Mouse (Mus musculus): ENCODE results near the gene Sgcd. TPM values are rescaled to one million over a fixed set of nuclear protein-coding genes. Genes with fewer than 3 reads are reported as not detected.
A peak's percentile ranks its signal among the peaks of the same experiment; 100 is the strongest.

Gene Sgcd
- polyA plus RNA-seq, 1 experiment from 2014 or later, result 1.2 TPM

- Histone ChIP-seq H3K36me3 (ENCODE audit: control insufficient read depth, insufficient read depth) (no peaks in the 10 kb centered on the region), H3K27ac (ENCODE audit: low read depth, low read length) (no peak overlapping the region), H3K4me1 (replicated peaks; ENCODE audit: control insufficient read depth, insufficient read depth, low read length) (no peaks in the 10 kb centered on the region), H3K9me3 (ENCODE audit: control insufficient read depth) (no peaks in the 10 kb centered on the region), H3K4me2 (replicated peaks; ENCODE audit: low read depth) (no peak overlapping the region), H3K9ac (ENCODE audit: low read depth, low read length) (no peak overlapping the region), H3K4me3 (ENCODE audit: low read depth, low read length) (no peak overlapping the region), H3K27me3 (replicated peaks; ENCODE audit: control insufficient read depth, insufficient read depth, low read length) (no peaks in the 10 kb centered on the region)
- no peak for ATAC-seq
- WGBS, result 53% methylated on average over 2 of the region's 2 CpGs
- TF ChIP-seq CTCF (IDR thresholded peaks at IDR 0.05; ENCODE audit: low read depth), result peak; percentile 65
These were observed 98.5 kb downstream of the Sgcd start for GRCm38 (mm10) chr11:47890315-47890714.

- WGBS, result 52% methylated on average over 3 of the region's 3 CpGs
These were observed 103.5 kb downstream of the Sgcd start for GRCm38 (mm10) chr11:47885310-47885709.

GRCm38 (mm10) chr11:47883545-47883944 is 105.2 kb downstream of the Sgcd start:
- Histone ChIP-seq H3K9me3 (ENCODE audit: control insufficient read depth) (no peaks in the 10 kb centered on the region), H3K4me3 (ENCODE audit: low read depth, low read length) (no peak overlapping the region), H3K27me3 (replicated peaks; ENCODE audit: control insufficient read depth, insufficient read depth, low read length) (no peaks in the 10 kb centered on the region), H3K4me1 (replicated peaks; ENCODE audit: control insufficient read depth, insufficient read depth, low read length) (no peaks in the 10 kb centered on the region), H3K36me3 (ENCODE audit: control insufficient read depth, insufficient read depth) (no peaks in the 10 kb centered on the region), H3K27ac (ENCODE audit: low read depth, low read length) (no peak overlapping the region), H3K4me2 (replicated peaks; ENCODE audit: low read depth) (no peak overlapping the region), H3K9ac (ENCODE audit: low read depth, low read length) (no peak overlapping the region)
- WGBS, result 76% methylated on average over 1 of the region's 1 CpGs
- no peak for ATAC-seq
- TF ChIP-seq CTCF (IDR thresholded peaks at IDR 0.05; ENCODE audit: low read depth), result no peak

More at GRCm38 (mm10) chr11:47885310-47885709, 103.5 kb downstream of the Sgcd start:
- no peaks in the 10 kb centered on the region for H3K36me3 ChIP-seq (ENCODE audit: control insufficient read depth, insufficient read depth)
- no peak for TF ChIP-seq CTCF (IDR thresholded peaks at IDR 0.05; ENCODE audit: low read depth)
- no peaks in the 10 kb centered on the region for H3K4me1 ChIP-seq (replicated peaks; ENCODE audit: control insufficient read depth, insufficient read depth, low read length)
- H3K27ac ChIP-seq (ENCODE audit: low read depth, low read length), result no peak overlapping the region
- H3K27me3 ChIP-seq (replicated peaks; ENCODE audit: control insufficient read depth, insufficient read depth, low read length), result no peaks in the 10 kb centered on the region
- no peak overlapping the region for H3K4me3 ChIP-seq (ENCODE audit: low read depth, low read length)
- no peaks in the 10 kb centered on the region for H3K9me3 ChIP-seq (ENCODE audit: control insufficient read depth)
- ATAC-seq, result no peak
- H3K9ac ChIP-seq (ENCODE audit: low read depth, low read length), result no peak overlapping the region
- no peak overlapping the region for H3K4me2 ChIP-seq (replicated peaks; ENCODE audit: low read depth)

GRCm38 (mm10) chr11:47876633-47877170 is 112.1 kb downstream of the Sgcd start:
- Histone ChIP-seq H3K9ac (ENCODE audit: low read depth, low read length) (no peak overlapping the region), H3K27me3 (replicated peaks; ENCODE audit: control insufficient read depth, insufficient read depth, low read length) (no peaks in the 10 kb centered on the region), H3K27ac (ENCODE audit: low read depth, low read length) (no peak overlapping the region), H3K9me3 (ENCODE audit: control insufficient read depth) (no peaks in the 10 kb centered on the region), H3K36me3 (ENCODE audit: control insufficient read depth, insufficient read depth) (no peaks in the 10 kb centered on the region), H3K4me3 (ENCODE audit: low read depth, low read length) (no peak overlapping the region), H3K4me1 (replicated peaks; ENCODE audit: control insufficient read depth, insufficient read depth, low read length) (no peaks in the 10 kb centered on the region), H3K4me2 (replicated peaks; ENCODE audit: low read depth) (no peak overlapping the region)
- TF ChIP-seq CTCF (IDR thresholded peaks at IDR 0.05; ENCODE audit: low read depth), result no peak
- WGBS, result 69% methylated on average over 5 of the region's 5 CpGs
- ATAC-seq, result no peak

GRCm38 (mm10) chr11:47845894-47846293 is 142.9 kb downstream of the Sgcd start:
- 59% methylated on average over 3 of the region's 3 CpGs for WGBS
- H3K4me3 ChIP-seq (ENCODE audit: low read depth, low read length), result no peak overlapping the region
- no peaks in the 10 kb centered on the region for H3K9me3 ChIP-seq (ENCODE audit: control insufficient read depth)
- no peaks in the 10 kb centered on the region for H3K36me3 ChIP-seq (ENCODE audit: control insufficient read depth, insufficient read depth)
- H3K9ac ChIP-seq (ENCODE audit: low read depth, low read length), result no peak overlapping the region
- H3K4me1 ChIP-seq (replicated peaks; ENCODE audit: control insufficient read depth, insufficient read depth, low read length), result no peaks in the 10 kb centered on the region
- H3K4me2 ChIP-seq (replicated peaks; ENCODE audit: low read depth), result no peak overlapping the region
- H3K27ac ChIP-seq (ENCODE audit: low read depth, low read length), result no peak overlapping the region
- H3K27me3 ChIP-seq (replicated peaks; ENCODE audit: control insufficient read depth, insufficient read depth, low read length), result no peaks in the 10 kb centered on the region
- no peak for TF ChIP-seq CTCF (IDR thresholded peaks at IDR 0.05; ENCODE audit: low read depth)
- ATAC-seq, result no peak

GRCm38 (mm10) chr11:47833283-47833682 is 155.5 kb downstream of the Sgcd start:
- H3K9me3 ChIP-seq (ENCODE audit: control insufficient read depth), result no peaks in the 10 kb centered on the region
- no peak for TF ChIP-seq CTCF (IDR thresholded peaks at IDR 0.05; ENCODE audit: low read depth)
- WGBS, result 50% methylated on average over 4 of the region's 4 CpGs
- no peak overlapping the region for H3K4me2 ChIP-seq (replicated peaks; ENCODE audit: low read depth)
- no peak overlapping the region for H3K27ac ChIP-seq (ENCODE audit: low read depth, low read length)
- H3K36me3 ChIP-seq (ENCODE audit: control insufficient read depth, insufficient read depth), result no peaks in the 10 kb centered on the region
- no peaks in the 10 kb centered on the region for H3K27me3 ChIP-seq (replicated peaks; ENCODE audit: control insufficient read depth, insufficient read depth, low read length)
- no peak overlapping the region for H3K9ac ChIP-seq (ENCODE audit: low read depth, low read length)
- ATAC-seq, result no peak
- no peaks in the 10 kb centered on the region for H3K4me1 ChIP-seq (replicated peaks; ENCODE audit: control insufficient read depth, insufficient read depth, low read length)
- H3K4me3 ChIP-seq (ENCODE audit: low read depth, low read length), result no peak overlapping the region

- Histone ChIP-seq H3K27me3 (replicated peaks; ENCODE audit: control insufficient read depth, insufficient read depth, low read length) (no peaks in the 10 kb centered on the region), H3K36me3 (ENCODE audit: control insufficient read depth, insufficient read depth) (no peaks in the 10 kb centered on the region), H3K27ac (ENCODE audit: low read depth, low read length) (no peak overlapping the region), H3K4me3 (ENCODE audit: low read depth, low read length) (no peak overlapping the region), H3K9ac (ENCODE audit: low read depth, low read length) (no peak overlapping the region), H3K4me2 (replicated peaks; ENCODE audit: low read depth) (no peak overlapping the region), H3K9me3 (ENCODE audit: control insufficient read depth) (no peaks in the 10 kb centered on the region), H3K4me1 (replicated peaks; ENCODE audit: control insufficient read depth, insufficient read depth, low read length) (no peaks in the 10 kb centered on the region)
- TF ChIP-seq CTCF (IDR thresholded peaks at IDR 0.05; ENCODE audit: low read depth), result no peak
- no peak for ATAC-seq
These were observed 178.5 kb downstream of the Sgcd start for GRCm38 (mm10) chr11:47810307-47810706.
